Mouse (Mus musculus) heart, postnatal 14 days (tissue): ENCODE data around the gene Map7. TPM values are rescaled to one million over a fixed set of nuclear protein-coding genes. Genes with fewer than 3 reads are reported as not detected.

ENCODE experiments used
- DNase-seq, 2 experiments: peaks; one replicate each; pipeline ENCODE4 v3.0.0; 2021 to 2022
- intact Hi-C: fragments of 180-260 bp; cut with DNase I; formaldehyde crosslinking; loops from one replicate; pipeline ENCODE4 v1.15.1; 2025
- long read RNA-seq, 2 experiments: library from polyadenylated mRNA; stranded (forward); transcript quantifications; one replicate each; pipeline ENCODE4 v2.0.0; 2021
- total RNA-seq, 2 experiments: library from RNA; stranded (reverse); gene quantifications; 2 replicates each; pipeline ENCODE4 v1.2.3; 2021

Gene Map7
- 10 to 100 TPM; 17.4 to 20.9 TPM for total RNA-seq
- long read RNA-seq, experiment 1, full-length matches to known transcripts: 13 of 20 reads
- long read RNA-seq, experiment 1, partial matches to known transcripts: 5 of 20 reads
- long read RNA-seq, experiment 1, other reads (novel, unspliced or antisense): 2 of 20 reads
- long read RNA-seq, experiment 2, full-length matches to known transcripts: 20 of 26 reads
- long read RNA-seq, experiment 2, partial matches to known transcripts: 3 of 26 reads
- long read RNA-seq, experiment 2, other reads (novel, unspliced or antisense): 3 of 26 reads

- DNase-seq: no peak
- intact Hi-C loops: no loop called here
Observed at GRCm38 (mm10) chr10:20148130-20148772, at the start of gene Map7. Map7 (plus strand) TSS chr10:20148471.

GRCm38 (mm10) chr10:20101456-20101855 lies 46.8 kb upstream of the Map7 start:
- intact Hi-C loops: no loop called here
- no peak for DNase-seq

GRCm38 (mm10) chr10:20104271-20104931 lies 43.9 kb upstream of the Map7 start:
- intact Hi-C loops: no loop called here
- peak; percentile 73 to 81 for DNase-seq

- intact Hi-C loops: no loop called here
Observed at GRCm38 (mm10) chr10:20105575-20105974, 42.7 kb upstream of the Map7 start.

GRCm38 (mm10) chr10:20107031-20107430 lies 41.2 kb upstream of the Map7 start:
- DNase-seq: no peak
- intact Hi-C loops: no loop called here

More at GRCm38 (mm10) chr10:20105575-20105974, 42.7 kb upstream of the Map7 start:
- no peak for DNase-seq

- DNase-seq: no peak
- intact Hi-C loops: no loop called here
Observed at GRCm38 (mm10) chr10:20111508-20111907, 36.8 kb upstream of the Map7 start.

- intact Hi-C loops: no loop called here
- no peak for DNase-seq
Observed at GRCm38 (mm10) chr10:20112026-20112973, 36.0 kb upstream of the Map7 start.

GRCm38 (mm10) chr10:20119504-20120425 lies 28.5 kb upstream of the Map7 start:
- DNase-seq: no peak
- intact Hi-C loops: no loop called here

GRCm38 (mm10) chr10:20121981-20122380 lies 26.3 kb upstream of the Map7 start:
- intact Hi-C loops: no loop called here
- no peak for DNase-seq

GRCm38 (mm10) chr10:20123401-20123800 lies 24.9 kb upstream of the Map7 start:
- peak; percentile 30 to 37 for DNase-seq
- intact Hi-C loops: no loop called here

- intact Hi-C loops: loop anchor here (2.0 kb wide), 3 partner anchors 52 to 214 kb away; partner anchors contain the start of gene Map3k5
- DNase-seq: no peak
Observed at GRCm38 (mm10) chr10:20124576-20124975, 23.7 kb upstream of the Map7 start.

- intact Hi-C loops: loop anchor here (2.0 to 5.0 kb wide), 4 partner anchors 52 to 413 kb away; partner anchors contain the start of genes Il20ra and Map3k5
- DNase-seq: peak; percentile 52 to 71
Observed at GRCm38 (mm10) chr10:20125226-20125625, 23.0 kb upstream of the Map7 start.

- DNase-seq: no peak
- intact Hi-C loops: no loop called here
Observed at GRCm38 (mm10) chr10:20132933-20133652, 15.2 kb upstream of the Map7 start.

- DNase-seq: peak; percentile 25 to 46
Observed at GRCm38 (mm10) chr10:20135350-20136058, 12.8 kb upstream of the Map7 start.

GRCm38 (mm10) chr10:20136505-20136904 lies 11.8 kb upstream of the Map7 start:
- no peak for DNase-seq
- intact Hi-C loops: no loop called here

More at GRCm38 (mm10) chr10:20135350-20136058, 12.8 kb upstream of the Map7 start:
- intact Hi-C loops: no loop called here

GRCm38 (mm10) chr10:20141376-20141775 lies 6.9 kb upstream of the Map7 start:
- DNase-seq: no peak
- intact Hi-C loops: no loop called here

GRCm38 (mm10) chr10:20148773-20149120 lies 476 bp downstream of the Map7 start:
- peak; percentile 65 to 67 for DNase-seq
- intact Hi-C loops: no loop called here
